Mouse (Mus musculus): ENCODE measurements around the gene Cbx8.

GRCm38 (mm10) chr11:118998540-118999265 is 42.1 kb downstream of the Cbx8 start:
- TF ChIP-seq CTCF (IDR thresholded peaks at IDR 0.05; ENCODE audit: extremely low read depth, insufficient read length, insufficient replicate concordance, low read depth, low read length) (peak; percentile 89), POLR2A (IDR thresholded peaks at IDR 0.05; ENCODE audit: low read depth, low read length) (0 out of 2 replicates have a peak, but pooled peaks have one; percentile 19)

Data from small intestine, adult 2 months (tissue).